Mouse (Mus musculus): Measurements from ENCODE around the gene Extl1. TPM values are rescaled to one million over a fixed set of nuclear protein-coding genes. Genes with fewer than 3 reads are reported as not detected.

The Extl1 gene
- polyA plus RNA-seq, 1 experiment from 2014 or later: 0.58 TPM

- 69% methylated on average over 2 of the region's 2 CpGs for WGBS
- Histone ChIP-seq H3K4me2 (ENCODE audit: low read length) (no peak overlapping the region), H3K4me3 (ENCODE audit: low read depth, low read length) (no peak overlapping the region), H3K4me1 (ENCODE audit: control insufficient read depth, insufficient read depth, low read length) (peaks cover 6% of the 10 kb centered on the region; the same call in 1 of the 2 replicates), H3K27ac (ENCODE audit: low read length) (no peak overlapping the region), H3K9ac (ENCODE audit: low read depth, low read length) (no peak overlapping the region), H3K36me3 (ENCODE audit: control insufficient read depth, insufficient read depth, low read length) (no peaks in the 10 kb centered on the region), H3K9me3 (replicated peaks; ENCODE audit: control insufficient read depth, low read length, poor library complexity, severe bottlenecking) (no peaks in the 10 kb centered on the region), H3K27me3 (ENCODE audit: control insufficient read depth, insufficient read depth, low read depth, low read length) (no peaks in the 10 kb centered on the region)
- no peak for ATAC-seq
These were observed 76.7 kb downstream of the Extl1 start for GRCm38 (mm10) chr4:134306963-134307362.

Other genes starting within 250 kb of the Extl1 start
- gene Cep85, start 196.7 kb downstream of the Extl1 start, polyA plus RNA-seq (2015; fragmentation: Nextera tagmentation; extraction: Ambion mirVana): 16.7 and 18.1 TPM in 2 replicates
- gene Gm7534, start 180.8 kb downstream of the Extl1 start, polyA plus RNA-seq (2015; fragmentation: Nextera tagmentation; extraction: Ambion mirVana): not detected in 2 replicates
- gene Catsper4, start 156.5 kb downstream of the Extl1 start, polyA plus RNA-seq (2015; fragmentation: Nextera tagmentation; extraction: Ambion mirVana): not detected in 2 replicates
- gene Cnksr1, start 145.5 kb downstream of the Extl1 start, polyA plus RNA-seq (2015; fragmentation: Nextera tagmentation; extraction: Ambion mirVana): 0.11 and 0.13 TPM in 2 replicates
- gene E130218I03Rik, start 140.2 kb downstream of the Extl1 start, polyA plus RNA-seq (2015; fragmentation: Nextera tagmentation; extraction: Ambion mirVana): 0.24 and 0.51 TPM in 2 replicates
- gene Zfp593, start 138.3 kb downstream of the Extl1 start, polyA plus RNA-seq (2015; fragmentation: Nextera tagmentation; extraction: Ambion mirVana): 12.4 and 13.4 TPM in 2 replicates
- gene Gm30191, start 136.9 kb downstream of the Extl1 start, polyA plus RNA-seq (2015; fragmentation: Nextera tagmentation; extraction: Ambion mirVana): not detected in 2 replicates
- 12.9 and 16.2 TPM in 2 replicates for gene Grrp1, start 129.7 kb downstream of the Extl1 start, polyA plus RNA-seq (2015; fragmentation: Nextera tagmentation; extraction: Ambion mirVana)
- gene Pdik1l, start 96.0 kb downstream of the Extl1 start, polyA plus RNA-seq (2015; fragmentation: Nextera tagmentation; extraction: Ambion mirVana): 44.9 and 46.5 TPM in 2 replicates
- 0.45 and 0.62 TPM in 2 replicates for gene Trim63, start 68.7 kb downstream of the Extl1 start, polyA plus RNA-seq (2015; fragmentation: Nextera tagmentation; extraction: Ambion mirVana)
- gene Slc30a2, start 40.7 kb downstream of the Extl1 start, polyA plus RNA-seq (2015; fragmentation: Nextera tagmentation; extraction: Ambion mirVana): 0.26 and 0.30 TPM in 2 replicates
- gene Pafah2, start 12.5 kb upstream of the Extl1 start, polyA plus RNA-seq (2015; fragmentation: Nextera tagmentation; extraction: Ambion mirVana): 7.5 and 8.8 TPM in 2 replicates
- gene Stmn1, start 84.5 kb upstream of the Extl1 start, polyA plus RNA-seq (2015; fragmentation: Nextera tagmentation; extraction: Ambion mirVana): 7,758 and 8,549 TPM in 2 replicates
- 27.2 and 36.2 TPM in 2 replicates for gene Paqr7, start 112.8 kb upstream of the Extl1 start, polyA plus RNA-seq (2015; fragmentation: Nextera tagmentation; extraction: Ambion mirVana)
- 1.3 and 1.7 TPM in 2 replicates for gene Aunip, start 127.1 kb upstream of the Extl1 start, polyA plus RNA-seq (2015; fragmentation: Nextera tagmentation; extraction: Ambion mirVana)
- gene Mtfr1l, start 151.5 kb upstream of the Extl1 start, polyA plus RNA-seq (2015; fragmentation: Nextera tagmentation; extraction: Ambion mirVana): 169 and 175 TPM in 2 replicates
- 6.7 and 9.2 TPM in 2 replicates for gene Selenon, start 168.3 kb upstream of the Extl1 start, polyA plus RNA-seq (2015; fragmentation: Nextera tagmentation; extraction: Ambion mirVana)

All from midbrain, embryonic 16.5 days (tissue).